Mouse (Mus musculus) forebrain, embryonic 16.5 days (tissue): ENCODE data around the gene Gsk3b. TPM values are rescaled to one million over a fixed set of nuclear protein-coding genes. Genes with fewer than 3 reads are reported as not detected.
A peak's percentile ranks its signal among the peaks of the same experiment; 100 is the strongest.

Source experiments
- ATAC-seq: fragments of 200-750 bp; cut with Nextera tagmentation; 2 replicates; pipeline ENCODE4 v1.8.0; 2017; ENCODE audit warnings: mild to moderate bottlenecking, moderate library complexity
- H3K27ac ChIP-seq: fragments of 300-500 bp; sonication (generic); 2 replicates; pipeline ENCODE4 v1.5.1; 2014; ENCODE audit warnings: low read length, control low read depth
- H3K27me3 ChIP-seq: fragments of 300-500 bp; sonication (generic); replicated peaks from 2 replicates; pipeline ENCODE4 v1.6.1; 2014; ENCODE audit warnings: low read length; ENCODE audit not compliant: control insufficient read depth, insufficient read depth
- H3K36me3 ChIP-seq: fragments of 300-500 bp; sonication (generic); 2 replicates; pipeline ENCODE4 v1.6.1; 2014; ENCODE audit not compliant: control insufficient read depth, insufficient read depth
- H3K4me1 ChIP-seq: fragments of 300-500 bp; sonication (generic); replicated peaks from 2 replicates; pipeline ENCODE4 v1.6.1; 2014; ENCODE audit warnings: low read length; ENCODE audit not compliant: control insufficient read depth, insufficient read depth
- H3K4me2 ChIP-seq: fragments of 300-500 bp; sonication (generic); 2 replicates; pipeline ENCODE4 v1.6.1; 2014; ENCODE audit warnings: mild to moderate bottlenecking, low read length, control low read depth
- H3K4me3 ChIP-seq: fragments of 300-500 bp; sonication (generic); replicated peaks from 2 replicates; pipeline ENCODE4 v1.5.1; 2014; ENCODE audit warnings: mild to moderate bottlenecking, low read length, control low read depth
- H3K9ac ChIP-seq: fragments of 300-500 bp; sonication (generic); replicated peaks from 2 replicates; pipeline ENCODE4 v1.6.1; 2014; ENCODE audit warnings: low read depth, low read length, control low read depth
- H3K9me3 ChIP-seq: fragments of 300-500 bp; sonication (generic); 2 replicates; pipeline ENCODE4 v1.6.1; 2016; ENCODE audit warnings: low read length; ENCODE audit not compliant: control insufficient read depth
- WGBS: fragments of 180-500 bp; shearing (Covaris S2); extraction: QIAGEN DNeasy Blood & Tissue Kit; methylation state at CpG from one replicate; pipeline ENCODE4 v1.1.7; 2014; 5-methylcytosine and 5-hydroxymethylcytosine counted together
- polyA plus RNA-seq: library from polyadenylated mRNA; unstranded; fragments of >200 nt; fragmentation: Nextera tagmentation; extraction: Ambion mirVana; gene quantifications from 2 replicates; pipeline ENCODE4 v1.2.1, GENCODE M21; 2015

The Gsk3b gene
- polyA plus RNA-seq, 1 experiment from 2014 or later = 155 TPM

GRCm38 (mm10) chr16:38162019-38162418, 73.2 kb downstream of the Gsk3b start:
- Histone ChIP-seq H3K4me3 (no peak overlapping the region), H3K9me3 (no peaks in the 10 kb centered on the region), H3K27ac (no peak overlapping the region), H3K9ac (no peak overlapping the region), H3K4me1 (peaks cover 4% of the 10 kb centered on the region), H3K36me3 (no peaks in the 10 kb centered on the region), H3K4me2 (no peak overlapping the region), H3K27me3 (no peaks in the 10 kb centered on the region)
- WGBS = 95% methylated on average over 3 of the region's 3 CpGs
- ATAC-seq = no peak

GRCm38 (mm10) chr16:38164811-38165591, 76.2 kb downstream of the Gsk3b start:
- ATAC-seq = 0 out of 2 replicates have a peak, but pooled peaks have one; percentile 39
- H3K27me3 ChIP-seq = no peaks in the 10 kb centered on the region
- no peak overlapping the region for H3K4me2 ChIP-seq
- H3K9me3 ChIP-seq = no peaks in the 10 kb centered on the region
- H3K4me1 ChIP-seq = peaks cover 1% of the 10 kb centered on the region; the same call in 1 of the 2 replicates
- H3K4me3 ChIP-seq = no peak overlapping the region
- no peak overlapping the region for H3K27ac ChIP-seq
- 95% methylated on average over 7 of the region's 7 CpGs for WGBS
- H3K36me3 ChIP-seq = no peaks in the 10 kb centered on the region
- no peak overlapping the region for H3K9ac ChIP-seq

- H3K27ac ChIP-seq = no peak overlapping the region
- no peaks in the 10 kb centered on the region for H3K27me3 ChIP-seq
- ATAC-seq = no peak
- H3K36me3 ChIP-seq = peaks cover 2% of the 10 kb centered on the region; the same call in 1 of the 2 replicates
- WGBS = 94% methylated on average over 5 of the region's 5 CpGs
- H3K9ac ChIP-seq = no peak overlapping the region
- no peaks in the 10 kb centered on the region for H3K4me1 ChIP-seq
- H3K4me3 ChIP-seq = no peak overlapping the region
- no peaks in the 10 kb centered on the region for H3K9me3 ChIP-seq
- H3K4me2 ChIP-seq = no peak overlapping the region
Measured at GRCm38 (mm10) chr16:38168971-38169370, 80.2 kb downstream of the Gsk3b start.

GRCm38 (mm10) chr16:38179150-38179549, 90.3 kb downstream of the Gsk3b start:
- WGBS = 77% methylated on average over 4 of the region's 4 CpGs
- ATAC-seq = no peak
- Histone ChIP-seq H3K27me3 (no peaks in the 10 kb centered on the region), H3K4me3 (no peak overlapping the region), H3K36me3 (no peaks in the 10 kb centered on the region), H3K4me2 (no peak overlapping the region), H3K27ac (no peak overlapping the region), H3K4me1 (peaks cover 4% of the 10 kb centered on the region; the same call in 1 of the 2 replicates), H3K9me3 (no peaks in the 10 kb centered on the region), H3K9ac (no peak overlapping the region)

- Histone ChIP-seq H3K9me3 (no peaks in the 10 kb centered on the region), H3K4me1 (peaks cover 4% of the 10 kb centered on the region; the same call in 1 of the 2 replicates), H3K9ac (no peak overlapping the region), H3K27me3 (no peaks in the 10 kb centered on the region), H3K27ac (no peak overlapping the region), H3K36me3 (peaks cover 4% of the 10 kb centered on the region; the same call in 1 of the 2 replicates), H3K4me2 (no peak overlapping the region), H3K4me3 (no peak overlapping the region)
- WGBS = 87% methylated on average over 8 of the region's 8 CpGs
- ATAC-seq = no peak
Measured at GRCm38 (mm10) chr16:38181421-38181820, 92.6 kb downstream of the Gsk3b start.

GRCm38 (mm10) chr16:38184657-38185269, 96.0 kb downstream of the Gsk3b start:
- Histone ChIP-seq H3K27ac (no peak overlapping the region), H3K4me1 (peaks cover 4% of the 10 kb centered on the region; the same call in 1 of the 2 replicates), H3K4me2 (no peak overlapping the region), H3K9me3 (no peaks in the 10 kb centered on the region), H3K36me3 (peaks cover 8% of the 10 kb centered on the region; the same call in 1 of the 2 replicates), H3K27me3 (no peaks in the 10 kb centered on the region), H3K4me3 (no peak overlapping the region), H3K9ac (no peak overlapping the region)
- whole genome bisulfite sequencing = 91% methylated on average over 8 of the region's 8 CpGs
- no peak for ATAC-seq

GRCm38 (mm10) chr16:38189952-38190351, 101.2 kb downstream of the Gsk3b start:
- Histone ChIP-seq H3K27me3 (no peaks in the 10 kb centered on the region), H3K4me2 (no peak overlapping the region), H3K9ac (no peak overlapping the region), H3K4me1 (no peaks in the 10 kb centered on the region), H3K36me3 (peaks cover 4% of the 10 kb centered on the region; the same call in 1 of the 2 replicates), H3K27ac (no peak overlapping the region), H3K4me3 (no peak overlapping the region), H3K9me3 (no peaks in the 10 kb centered on the region)
- WGBS = 95% methylated on average over 4 of the region's 4 CpGs
- no peak for ATAC-seq

- Histone ChIP-seq H3K4me2 (no peak overlapping the region), H3K9ac (no peak overlapping the region), H3K27me3 (no peaks in the 10 kb centered on the region), H3K9me3 (no peaks in the 10 kb centered on the region), H3K4me1 (no peaks in the 10 kb centered on the region), H3K27ac (no peak overlapping the region), H3K4me3 (no peak overlapping the region), H3K36me3 (peaks cover 4% of the 10 kb centered on the region; the same call in 1 of the 2 replicates)
- ATAC-seq = no peak
- 91% methylated on average over 3 of the region's 3 CpGs for WGBS
Measured at GRCm38 (mm10) chr16:38190531-38190930, 101.7 kb downstream of the Gsk3b start.

GRCm38 (mm10) chr16:38191460-38191859, 102.7 kb downstream of the Gsk3b start:
- WGBS = 90% methylated on average over 6 of the region's 6 CpGs
- H3K36me3 ChIP-seq = peaks cover 4% of the 10 kb centered on the region; the same call in 1 of the 2 replicates
- ATAC-seq = no peak

More at GRCm38 (mm10) chr16:38191460-38191859, 102.7 kb downstream of the Gsk3b start:
- H3K9ac ChIP-seq = no peak overlapping the region
- H3K27me3 ChIP-seq = no peaks in the 10 kb centered on the region
- H3K4me1 ChIP-seq = peaks cover 2% of the 10 kb centered on the region
- no peak overlapping the region for H3K27ac ChIP-seq
- no peaks in the 10 kb centered on the region for H3K9me3 ChIP-seq
- no peak overlapping the region for H3K4me2 ChIP-seq
- no peak overlapping the region for H3K4me3 ChIP-seq
